Mouse (Mus musculus): ENCODE results near the gene Kif5c. TPM values are rescaled to one million over a fixed set of nuclear protein-coding genes. Genes with fewer than 3 reads are reported as not detected.

Kif5c gene
- polyA plus RNA-seq, 1 experiment from 2014 or later = 2.7 TPM

DNA sequence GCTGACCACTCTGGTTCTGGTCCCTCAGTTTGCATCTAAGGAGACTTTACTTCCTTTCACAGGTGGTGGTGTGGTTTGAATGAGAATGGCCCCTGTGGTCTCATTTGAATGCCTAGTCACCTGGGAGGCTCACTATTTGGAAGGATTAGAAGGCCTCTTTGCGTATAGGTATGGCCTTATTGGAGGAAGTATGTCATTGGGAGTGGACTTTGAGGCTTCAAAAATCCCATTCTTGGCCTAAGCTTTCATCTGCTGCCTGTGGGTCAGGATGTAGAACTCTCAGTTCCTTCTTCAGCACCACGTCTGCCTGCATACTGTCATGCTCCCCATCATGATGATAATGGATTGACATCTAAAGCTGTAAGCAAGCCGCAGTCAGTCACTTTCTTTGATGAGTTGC, 134.0 kb downstream of the Kif5c start:
- no peak for ATAC-seq (replicated peaks; ENCODE audit: low FRiP score, low read depth)
- TF ChIP-seq CTCF (IDR thresholded peaks at IDR 0.05; ENCODE audit: low read depth) = no peak
- no peaks in the 10 kb centered on the region for H3K4me1 ChIP-seq (replicated peaks; ENCODE audit: insufficient read depth, low read length)
- H3K4me2 ChIP-seq (ENCODE audit: low read length) = no peak overlapping the region
- H3K9ac ChIP-seq (ENCODE audit: low read depth, low read length) = no peak overlapping the region
- no peaks in the 10 kb centered on the region for H3K27me3 ChIP-seq (ENCODE audit: insufficient read depth, low read length)
- no peak overlapping the region for H3K27ac ChIP-seq
- 89% methylated on average over 3 of the region's 3 CpGs for WGBS
- H3K4me3 ChIP-seq (replicated peaks; ENCODE audit: low read depth, low read length) = no peak overlapping the region
- DNase-seq (ENCODE audit: low spot score) = no peak
- no peaks in the 10 kb centered on the region for H3K9me3 ChIP-seq (replicated peaks; ENCODE audit: low read length)
- no peaks in the 10 kb centered on the region for H3K36me3 ChIP-seq (ENCODE audit: insufficient read depth, low read length)

DNA sequence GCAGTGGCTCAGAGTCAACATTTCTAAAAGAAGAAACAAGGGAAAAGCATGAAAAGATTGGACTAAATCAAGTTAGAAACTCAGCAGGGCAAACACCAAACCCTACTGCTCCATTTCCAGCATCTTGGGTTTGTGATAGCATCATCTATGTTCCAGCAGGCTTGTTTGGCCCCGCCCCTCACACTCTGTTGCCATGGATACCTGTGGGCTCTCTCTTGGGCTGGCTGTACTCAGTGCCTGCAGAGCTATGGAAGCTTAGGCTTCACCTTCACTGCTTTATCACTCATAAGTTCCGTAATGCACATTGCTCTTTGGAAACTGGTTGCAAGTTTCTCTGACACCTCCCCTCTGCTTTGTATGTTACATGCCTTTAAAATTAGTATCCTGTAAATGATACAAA, 136.0 kb downstream of the Kif5c start:
- no peak overlapping the region for H3K9ac ChIP-seq (ENCODE audit: low read depth, low read length)
- H3K27me3 ChIP-seq (ENCODE audit: insufficient read depth, low read length) = no peaks in the 10 kb centered on the region
- no peaks in the 10 kb centered on the region for H3K9me3 ChIP-seq (replicated peaks; ENCODE audit: low read length)
- ATAC-seq (replicated peaks; ENCODE audit: low FRiP score, low read depth) = 0 out of 2 replicates have a peak, but pooled peaks have one; percentile 52
- H3K4me2 ChIP-seq (ENCODE audit: low read length) = no peak overlapping the region
- H3K27ac ChIP-seq = no peak overlapping the region
- DNase-seq (ENCODE audit: low spot score) = no peak
- 60% methylated on average over 2 of the region's 2 CpGs for WGBS
- no peak overlapping the region for H3K4me3 ChIP-seq (replicated peaks; ENCODE audit: low read depth, low read length)
- no peaks in the 10 kb centered on the region for H3K4me1 ChIP-seq (replicated peaks; ENCODE audit: insufficient read depth, low read length)
- no peaks in the 10 kb centered on the region for H3K36me3 ChIP-seq (ENCODE audit: insufficient read depth, low read length)
- TF ChIP-seq CTCF (IDR thresholded peaks at IDR 0.05; ENCODE audit: low read depth) = no peak

DNA sequence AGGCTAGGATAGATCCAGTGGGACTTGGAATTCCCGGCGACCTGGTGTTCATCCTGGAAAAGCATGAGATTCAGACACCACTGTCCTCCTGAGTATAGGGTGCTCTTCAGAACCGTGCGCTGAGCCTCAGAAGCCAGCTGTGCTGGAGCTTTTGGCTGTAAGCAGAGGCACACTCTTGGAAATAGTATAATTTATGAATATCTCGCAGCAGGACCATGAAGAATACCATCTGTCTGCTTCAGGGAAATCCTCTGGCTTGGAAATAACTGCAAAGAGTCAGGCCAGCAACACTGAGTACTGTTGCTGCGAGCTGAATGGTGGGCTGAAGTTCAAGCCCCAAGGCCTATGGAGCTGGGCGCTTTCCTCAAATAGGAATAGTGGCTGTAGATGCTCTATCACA, 138.5 kb downstream of the Kif5c start:
- H3K4me1 ChIP-seq (replicated peaks; ENCODE audit: insufficient read depth, low read length) = no peaks in the 10 kb centered on the region
- no peak overlapping the region for H3K4me3 ChIP-seq (replicated peaks; ENCODE audit: low read depth, low read length)
- TF ChIP-seq CTCF (IDR thresholded peaks at IDR 0.05; ENCODE audit: low read depth) = no peak
- no peak overlapping the region for H3K27ac ChIP-seq
- H3K27me3 ChIP-seq (ENCODE audit: insufficient read depth, low read length) = no peaks in the 10 kb centered on the region
- no peak overlapping the region for H3K9ac ChIP-seq (ENCODE audit: low read depth, low read length)
- H3K9me3 ChIP-seq (replicated peaks; ENCODE audit: low read length) = no peaks in the 10 kb centered on the region
- no peak for DNase-seq (ENCODE audit: low spot score)
- 69% methylated on average over 7 of the region's 7 CpGs for WGBS
- no peaks in the 10 kb centered on the region for H3K36me3 ChIP-seq (ENCODE audit: insufficient read depth, low read length)
- ATAC-seq (replicated peaks; ENCODE audit: low FRiP score, low read depth) = no peak
- H3K4me2 ChIP-seq (ENCODE audit: low read length) = no peak overlapping the region

DNA sequence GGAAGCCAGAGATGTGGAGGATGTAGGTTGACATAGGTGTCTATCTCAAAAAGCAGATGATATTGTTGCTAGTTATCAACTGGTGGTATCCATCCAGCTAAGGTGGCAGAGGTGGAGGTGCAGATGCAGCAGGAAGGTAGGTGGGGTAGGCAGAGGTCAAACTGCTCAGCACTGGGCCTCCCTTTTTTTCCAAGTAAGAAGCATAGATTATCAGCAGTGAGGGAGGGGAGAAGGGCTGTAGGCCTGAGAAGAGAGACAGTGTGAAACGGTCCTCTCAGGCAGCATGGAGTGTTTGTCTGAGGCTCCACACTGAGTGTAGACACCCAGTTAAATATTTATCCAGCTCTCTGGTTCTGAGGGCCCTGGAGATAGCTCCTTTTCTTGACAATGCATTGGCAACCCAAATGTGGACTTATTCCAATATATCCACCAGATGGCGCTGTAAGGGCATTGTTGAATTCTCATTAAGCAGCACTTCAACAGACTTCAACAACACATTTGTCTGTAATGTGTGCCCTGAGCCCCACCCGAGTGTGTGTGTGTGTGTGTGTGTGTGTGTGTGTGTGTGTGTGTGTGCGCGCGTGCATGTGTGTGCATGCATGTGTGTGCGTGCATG, 145.3 kb downstream of the Kif5c start:
- Histone ChIP-seq H3K4me2 (ENCODE audit: low read length) (no peak overlapping the region), H3K27ac (no peak overlapping the region), H3K9ac (ENCODE audit: low read depth, low read length) (no peak overlapping the region), H3K27me3 (ENCODE audit: insufficient read depth, low read length) (no peaks in the 10 kb centered on the region), H3K9me3 (replicated peaks; ENCODE audit: low read length) (no peaks in the 10 kb centered on the region), H3K4me1 (replicated peaks; ENCODE audit: insufficient read depth, low read length) (peaks cover 11% of the 10 kb centered on the region; the same call in 1 of the 2 replicates), H3K36me3 (ENCODE audit: insufficient read depth, low read length) (no peaks in the 10 kb centered on the region), H3K4me3 (replicated peaks; ENCODE audit: low read depth, low read length) (no peak overlapping the region)
- WGBS = 44% methylated on average over 7 of the region's 7 CpGs
- peak; percentile 87 for DNase-seq (ENCODE audit: low spot score)
- peak; percentile 55 for ATAC-seq (replicated peaks; ENCODE audit: low FRiP score, low read depth)
- peak; percentile 86 for TF ChIP-seq CTCF (IDR thresholded peaks at IDR 0.05; ENCODE audit: low read depth)

DNA sequence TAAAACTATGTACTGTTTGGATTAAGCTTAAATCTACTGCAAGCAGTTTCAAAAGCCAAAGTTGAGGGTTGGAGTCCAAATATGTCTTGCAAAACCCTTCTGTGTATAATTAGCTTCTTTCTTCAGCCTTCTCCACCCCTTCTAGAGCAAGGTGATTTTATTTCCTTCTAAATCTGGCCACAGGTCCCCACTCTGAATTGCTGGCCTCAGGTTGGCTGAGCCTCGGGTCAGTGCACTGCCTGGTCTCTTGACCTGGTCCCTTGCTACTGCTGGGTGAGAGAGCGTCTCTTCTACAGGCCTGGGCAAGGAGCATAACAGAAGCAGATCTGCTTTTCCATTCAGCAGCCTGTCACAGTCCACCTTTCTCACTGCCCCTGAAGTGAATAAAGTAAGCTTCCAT, 149.8 kb downstream of the Kif5c start:
- H3K9ac ChIP-seq (ENCODE audit: low read depth, low read length) = no peak overlapping the region
- peak overlapping the region; percentile 57 for H3K27ac ChIP-seq
- H3K36me3 ChIP-seq (ENCODE audit: insufficient read depth, low read length) = no peaks in the 10 kb centered on the region
- ATAC-seq (replicated peaks; ENCODE audit: low FRiP score, low read depth) (no peak; the same call in 1 of the 2 replicates), DNase-seq (ENCODE audit: low spot score) (no peak)
- no peak for TF ChIP-seq CTCF (IDR thresholded peaks at IDR 0.05; ENCODE audit: low read depth)
- peaks cover 25% of the 10 kb centered on the region; the same call in 1 of the 2 replicates for H3K4me1 ChIP-seq (replicated peaks; ENCODE audit: insufficient read depth, low read length)
- H3K27me3 ChIP-seq (ENCODE audit: insufficient read depth, low read length) = no peaks in the 10 kb centered on the region
- no peak overlapping the region for H3K4me2 ChIP-seq (ENCODE audit: low read length)
- no peaks in the 10 kb centered on the region for H3K9me3 ChIP-seq (replicated peaks; ENCODE audit: low read length)
- WGBS = 43% methylated on average over 2 of the region's 2 CpGs
- H3K4me3 ChIP-seq (replicated peaks; ENCODE audit: low read depth, low read length) = no peak overlapping the region

DNA sequence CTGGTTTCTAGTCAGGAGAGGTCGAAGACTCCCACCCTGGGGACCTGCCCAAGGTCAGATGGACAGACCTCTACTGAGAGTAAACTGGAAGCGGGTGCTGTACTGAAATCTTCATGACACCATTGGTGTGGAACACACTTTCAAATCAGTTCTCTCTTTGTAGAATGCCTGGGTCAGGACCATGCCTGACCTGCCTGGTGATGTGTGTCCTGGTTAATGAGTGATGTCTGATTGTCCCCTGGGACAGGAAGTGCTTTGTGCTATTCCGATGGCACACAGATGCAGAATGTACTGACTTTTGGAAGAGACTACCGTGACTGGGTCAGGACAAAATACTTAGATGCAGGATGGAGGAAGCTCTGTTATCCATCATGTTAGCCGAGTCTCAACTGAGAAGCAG, 151.3 kb downstream of the Kif5c start:
- Histone ChIP-seq H3K27ac (no peak overlapping the region), H3K36me3 (ENCODE audit: insufficient read depth, low read length) (no peaks in the 10 kb centered on the region), H3K4me2 (ENCODE audit: low read length) (no peak overlapping the region), H3K4me1 (replicated peaks; ENCODE audit: insufficient read depth, low read length) (peaks cover 25% of the 10 kb centered on the region; the same call in 1 of the 2 replicates), H3K4me3 (replicated peaks; ENCODE audit: low read depth, low read length) (no peak overlapping the region), H3K9me3 (replicated peaks; ENCODE audit: low read length) (no peaks in the 10 kb centered on the region), H3K9ac (ENCODE audit: low read depth, low read length) (no peak overlapping the region), H3K27me3 (ENCODE audit: insufficient read depth, low read length) (no peaks in the 10 kb centered on the region)
- DNase-seq (ENCODE audit: low spot score) (no peak), ATAC-seq (replicated peaks; ENCODE audit: low FRiP score, low read depth) (peak; percentile 86)
- WGBS = 45% methylated on average over 5 of the region's 5 CpGs
- no peak for TF ChIP-seq CTCF (IDR thresholded peaks at IDR 0.05; ENCODE audit: low read depth)

DNA sequence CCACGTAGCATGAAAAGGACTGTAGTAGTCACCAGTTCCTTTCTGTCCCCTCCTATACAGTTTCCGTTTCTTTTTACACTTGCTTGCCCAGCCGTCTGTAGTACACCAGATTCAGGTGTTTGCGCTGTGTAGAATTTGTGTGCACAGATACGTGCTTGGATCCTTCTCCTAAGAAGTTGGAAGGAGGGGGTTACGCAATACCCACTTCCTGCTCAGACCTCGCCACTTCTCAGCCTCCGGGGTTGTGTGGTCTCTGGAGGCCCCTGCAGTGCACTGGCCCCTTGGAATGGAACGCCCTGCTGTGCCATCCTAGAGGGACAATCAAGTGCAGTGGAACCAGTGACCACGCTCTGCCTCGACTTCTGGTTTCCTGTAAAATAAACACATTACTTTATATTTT, 152.1 kb downstream of the Kif5c start:
- H3K27ac ChIP-seq = no peak overlapping the region

More for the DNA sequence above, 152.1 kb downstream of the Kif5c start:
- peaks cover 25% of the 10 kb centered on the region; the same call in 1 of the 2 replicates for H3K4me1 ChIP-seq (replicated peaks; ENCODE audit: insufficient read depth, low read length)
- WGBS = 62% methylated on average over 11 of the region's 11 CpGs
- no peak overlapping the region for H3K4me2 ChIP-seq (ENCODE audit: low read length)
- ATAC-seq (replicated peaks; ENCODE audit: low FRiP score, low read depth) (no peak), DNase-seq (ENCODE audit: low spot score) (no peak)
- TF ChIP-seq CTCF (IDR thresholded peaks at IDR 0.05; ENCODE audit: low read depth) = no peak
- no peak overlapping the region for H3K4me3 ChIP-seq (replicated peaks; ENCODE audit: low read depth, low read length)
- H3K9ac ChIP-seq (ENCODE audit: low read depth, low read length) = no peak overlapping the region
- H3K27me3 ChIP-seq (ENCODE audit: insufficient read depth, low read length) = no peaks in the 10 kb centered on the region
- H3K36me3 ChIP-seq (ENCODE audit: insufficient read depth, low read length) = no peaks in the 10 kb centered on the region
- H3K9me3 ChIP-seq (replicated peaks; ENCODE audit: low read length) = no peaks in the 10 kb centered on the region

All from kidney, postnatal 0 days (tissue).